17 mouse cellular contexts compared by ENCODE assay signal in genomic region chr1:38501231-38501630, GRCm38 (mm10).
"Had no signal": no experiment of that assay in that cellular context is flagged by ENCODE, and none has a peak within 500 bp of the region (broad histone marks: within the 10 kb centered on the region; RNA-seq: fewer than 3 reads in every experiment).

No protein-coding gene starts in this region.

- DNase-seq: kidney, adult 18-20 months; kidney, adult 9 months; kidney, postnatal 14 days; kidney, postnatal 4 days; left cerebral cortex, postnatal 4 days; liver, embryonic 13.5 days; lung, adult 2 months; lung, postnatal 14 days; lung, postnatal 4 days; thymus, adult 18-20 months; thymus, postnatal 14 days; thymus, postnatal 4 days had no signal

- H3K4me2 ChIP-seq: limb, embryonic 12.5 days; limb, embryonic 15.5 days; liver, embryonic 13.5 days; midbrain, embryonic 12.5 days; neural tube, embryonic 12.5 days had no signal

- H3K4me3 ChIP-seq: limb, embryonic 12.5 days; limb, embryonic 15.5 days; liver, embryonic 13.5 days; midbrain, embryonic 12.5 days; neural tube, embryonic 12.5 days had no signal

- H3K27me3 ChIP-seq: limb, embryonic 12.5 days; limb, embryonic 15.5 days; midbrain, embryonic 12.5 days; neural tube, embryonic 12.5 days had no signal

- H3K27ac ChIP-seq: limb, embryonic 12.5 days; limb, embryonic 15.5 days; liver, embryonic 13.5 days; midbrain, embryonic 12.5 days; neural tube, embryonic 12.5 days; stomach, postnatal 0 days had no signal

- H3K9me3 ChIP-seq: limb, embryonic 12.5 days; limb, embryonic 15.5 days; liver, embryonic 13.5 days; midbrain, embryonic 12.5 days; neural tube, embryonic 12.5 days had no signal

- H3K36me3 ChIP-seq: limb, embryonic 15.5 days; liver, embryonic 13.5 days; midbrain, embryonic 12.5 days; neural tube, embryonic 12.5 days had no signal

- H3K9ac ChIP-seq: limb, embryonic 12.5 days; limb, embryonic 15.5 days; liver, embryonic 13.5 days; midbrain, embryonic 12.5 days; neural tube, embryonic 12.5 days had no signal
